Mouse (Mus musculus) intestine, embryonic 16.5 days (tissue): Measurements from ENCODE around the gene Ankrd13a. TPM values are rescaled to one million over a fixed set of nuclear protein-coding genes. Genes with fewer than 3 reads are reported as not detected.
A peak's percentile ranks its signal among the peaks of the same experiment; 100 is the strongest.

Experiments
- ATAC-seq: fragments of 200-750 bp; cut with Nextera tagmentation; 2 replicates; pipeline ENCODE4 v1.8.0; 2017; ENCODE audit warnings: moderate TSS enrichment, moderate library complexity
- H3K27ac ChIP-seq: fragments of 300-500 bp; sonication (generic); 2 replicates; pipeline ENCODE4 v1.5.1; 2014; ENCODE audit warnings: mild to moderate bottlenecking, low read length
- H3K27me3 ChIP-seq: fragments of 300-500 bp; sonication (generic); replicated peaks from 2 replicates; pipeline ENCODE4 v1.6.1; 2014; ENCODE audit warnings: low read length, control low read depth, mixed read lengths; ENCODE audit not compliant: control insufficient read depth, insufficient read depth
- H3K36me3 ChIP-seq: fragments of 300-500 bp; sonication (generic); 2 replicates; pipeline ENCODE4 v1.6.1; 2014; ENCODE audit warnings: low read length, control low read depth; ENCODE audit not compliant: control insufficient read depth, insufficient read depth
- H3K4me1 ChIP-seq: fragments of 300-500 bp; sonication (generic); 2 replicates; pipeline ENCODE4 v1.6.1; 2014; ENCODE audit warnings: low read length, control low read depth, mixed read lengths; ENCODE audit not compliant: control insufficient read depth, insufficient read depth
- H3K4me2 ChIP-seq: fragments of 300-500 bp; sonication (generic); 2 replicates; pipeline ENCODE4 v1.6.1; 2014; ENCODE audit warnings: low read depth, low read length, control low read depth
- H3K4me3 ChIP-seq: fragments of 300-500 bp; sonication (generic); 2 replicates; pipeline ENCODE4 v1.5.1; 2014; ENCODE audit warnings: mild to moderate bottlenecking, low read length
- H3K9ac ChIP-seq: fragments of 300-500 bp; sonication (generic); 2 replicates; pipeline ENCODE4 v1.6.1; 2014; ENCODE audit warnings: low read depth, low read length
- H3K9me3 ChIP-seq: fragments of 300-500 bp; sonication (generic); 2 replicates; pipeline ENCODE4 v1.6.1; 2016; ENCODE audit warnings: low read length, control low read depth; ENCODE audit not compliant: control insufficient read depth
- WGBS: fragments of 180-500 bp; shearing (Covaris S2); extraction: QIAGEN DNeasy Blood & Tissue Kit; methylation state at CpG from one replicate; pipeline ENCODE4 v1.1.7; 2014; 5-methylcytosine and 5-hydroxymethylcytosine counted together
- polyA plus RNA-seq: library from polyadenylated mRNA; unstranded; fragments of >200 nt; fragmentation: Nextera tagmentation; extraction: Ambion mirVana; gene quantifications from 2 replicates; pipeline ENCODE4 v1.2.1, GENCODE M21; 2015

The Ankrd13a gene
- polyA plus RNA-seq, 1 experiment from 2014 or later = 12.7 TPM

GRCm38 (mm10) chr5:114775056-114775979 is 841 bp downstream of the Ankrd13a start, which contains the start of gene Git2:
Gene Git2, minus strand, starts transcription at chr5:114775517.
- peak; percentile 9 for ATAC-seq
- H3K4me2 ChIP-seq = peak within 1 kb of the TSS; percentile 91
- H3K27me3 ChIP-seq = no peaks in the 10 kb centered on the region
- peak within 1 kb of the TSS; percentile 96 for H3K4me3 ChIP-seq
- peak within 1 kb of the TSS; percentile 95 for H3K9ac ChIP-seq
- H3K36me3 ChIP-seq = no peaks in the 10 kb centered on the region
- under 1% methylated on average over 46 of the region's 63 CpGs for WGBS
- peaks cover 25% of the 10 kb centered on the region; the same call in 1 of the 2 replicates for H3K4me1 ChIP-seq
- peak within 1 kb of the TSS; percentile 91 for H3K27ac ChIP-seq
- no peaks in the 10 kb centered on the region for H3K9me3 ChIP-seq

DNA sequence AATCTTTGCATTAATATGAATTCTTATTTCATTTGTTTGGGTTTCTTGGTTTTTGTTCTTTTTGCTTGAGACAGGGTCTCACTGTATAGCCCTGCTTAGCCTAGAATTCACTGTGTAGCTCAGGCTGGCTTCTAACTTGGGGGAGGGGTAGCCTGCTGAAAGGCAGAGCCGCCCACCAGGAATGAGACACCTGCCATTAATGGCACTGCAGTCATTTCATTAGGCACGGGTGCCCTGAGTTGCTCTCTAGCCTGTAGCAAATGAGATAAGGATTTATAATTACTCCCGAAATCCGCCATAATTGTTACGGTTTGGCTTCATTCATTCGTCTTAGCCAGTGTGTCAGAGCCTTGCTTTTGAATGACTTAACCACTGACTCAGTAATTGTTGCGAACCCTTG is 1.7 kb downstream of the Ankrd13a start:
- Histone ChIP-seq H3K36me3 (no peaks in the 10 kb centered on the region), H3K4me3 (peak overlapping the region; percentile 96), H3K27me3 (no peaks in the 10 kb centered on the region), H3K9ac (peak overlapping the region; percentile 95), H3K4me1 (peaks cover 25% of the 10 kb centered on the region; the same call in 1 of the 2 replicates), H3K9me3 (no peaks in the 10 kb centered on the region), H3K27ac (no peak overlapping the region), H3K4me2 (peak overlapping the region; percentile 83)
- no peak for ATAC-seq
- 72% methylated on average over 7 of the region's 7 CpGs for WGBS

DNA sequence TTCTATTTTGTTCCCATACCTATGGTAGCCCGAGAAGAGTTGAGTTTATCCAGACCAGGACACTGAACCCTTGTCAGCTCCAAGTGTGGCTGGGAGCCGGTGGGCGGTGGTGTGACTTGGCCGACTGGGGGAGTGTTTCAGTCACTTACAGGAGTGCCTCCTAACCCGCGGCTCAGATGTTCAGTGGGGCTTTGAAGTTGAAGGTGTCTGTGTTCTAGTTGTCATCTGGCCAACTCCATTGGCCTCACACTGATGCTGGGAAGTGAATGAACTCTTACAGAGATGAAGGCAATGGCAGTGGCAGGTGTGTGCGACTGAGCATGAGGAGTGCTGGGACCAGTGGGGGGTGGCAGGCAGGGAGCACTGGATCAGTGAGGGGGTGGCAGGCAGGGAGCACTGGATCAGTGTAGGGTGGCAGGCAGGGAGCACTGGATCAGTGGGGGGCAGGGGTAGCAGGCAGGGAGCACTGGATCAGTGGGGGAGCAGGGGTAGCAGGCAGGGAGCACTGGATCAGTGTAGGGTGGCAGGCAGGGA is 5.5 kb downstream of the Ankrd13a start:
- Histone ChIP-seq H3K27me3 (no peaks in the 10 kb centered on the region), H3K4me2 (no peak overlapping the region), H3K27ac (no peak overlapping the region), H3K9ac (no peak overlapping the region), H3K36me3 (no peaks in the 10 kb centered on the region), H3K4me1 (peaks cover 19% of the 10 kb centered on the region; the same call in 1 of the 2 replicates), H3K4me3 (no peak overlapping the region), H3K9me3 (no peaks in the 10 kb centered on the region)
- 70% methylated on average over 7 of the region's 7 CpGs for WGBS
- ATAC-seq = no peak

- Histone ChIP-seq H3K4me2 (no peak overlapping the region), H3K36me3 (no peaks in the 10 kb centered on the region), H3K27ac (no peak overlapping the region), H3K4me1 (peaks cover 14% of the 10 kb centered on the region; the same call in 1 of the 2 replicates), H3K4me3 (no peak overlapping the region), H3K9ac (peak overlapping the region; percentile 3; the same call in 1 of the 2 replicates), H3K9me3 (no peaks in the 10 kb centered on the region), H3K27me3 (no peaks in the 10 kb centered on the region)
- 84% methylated on average over 7 of the region's 7 CpGs for WGBS
- ATAC-seq = no peak
Measured at GRCm38 (mm10) chr5:114780912-114781311, 6.4 kb downstream of the Ankrd13a start.

DNA sequence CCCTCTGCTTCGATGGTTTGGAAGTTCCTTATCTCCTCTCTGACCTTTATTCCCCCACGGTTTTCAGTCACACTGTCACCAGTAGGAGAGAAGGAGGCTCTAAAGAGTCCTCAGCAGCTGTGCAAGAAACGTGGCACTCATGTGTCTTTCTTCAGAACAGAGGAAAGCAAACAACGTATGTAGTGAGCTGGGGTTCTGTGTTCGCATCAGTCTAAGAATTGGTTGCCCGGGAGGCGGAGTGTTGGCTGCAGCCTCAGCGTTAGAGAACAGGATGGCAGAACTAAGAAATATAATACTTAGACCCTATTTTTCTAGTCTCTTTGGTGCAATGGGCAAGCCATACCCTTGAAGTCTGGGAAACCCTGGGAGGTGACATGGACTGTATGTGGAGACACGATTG is 8.5 kb downstream of the Ankrd13a start:
- no peaks in the 10 kb centered on the region for H3K36me3 ChIP-seq
- 79% methylated on average over 9 of the region's 9 CpGs for WGBS

DNA sequence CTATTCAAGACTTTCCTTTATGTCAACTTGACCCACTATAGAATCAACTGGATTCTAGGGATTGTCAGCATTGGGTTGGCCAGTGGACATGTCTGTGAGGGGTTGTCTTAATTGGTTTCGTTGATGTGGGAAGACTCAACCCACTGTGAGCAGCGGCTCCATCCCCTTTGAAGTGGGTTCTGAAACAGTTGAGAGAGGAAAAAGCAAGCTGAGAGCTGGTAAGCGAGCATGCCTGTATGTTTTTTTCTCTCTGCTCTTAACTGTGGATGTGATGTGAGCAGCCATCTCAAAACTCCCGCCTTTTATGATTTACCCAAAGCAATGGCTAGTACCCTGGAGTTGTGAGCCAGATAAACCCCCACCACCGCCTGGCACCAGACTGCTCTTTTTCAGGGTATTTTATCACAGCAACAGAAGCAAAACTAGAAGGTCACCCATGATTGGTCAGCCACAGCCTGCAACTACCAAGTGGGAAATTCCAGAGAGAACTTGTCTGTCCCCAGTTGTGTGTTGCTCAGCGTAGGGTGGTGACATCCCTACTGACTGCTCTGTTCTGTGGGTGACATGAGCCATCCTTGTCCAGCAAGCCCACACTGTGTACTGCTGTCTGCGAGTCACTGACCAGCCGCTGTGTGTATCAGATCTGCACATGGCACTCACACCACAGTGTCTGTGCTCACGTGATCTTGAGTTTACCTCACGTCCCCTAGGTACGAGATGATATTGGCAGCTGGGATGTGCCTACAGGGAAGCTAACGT is 9.1 kb downstream of the Ankrd13a start:
- no peaks in the 10 kb centered on the region; the same call in 1 of the 2 replicates for H3K36me3 ChIP-seq
- no peak overlapping the region for H3K27ac ChIP-seq
- WGBS = 87% methylated on average over 12 of the region's 12 CpGs
- H3K9ac ChIP-seq = no peak overlapping the region
- H3K4me3 ChIP-seq = no peak overlapping the region
- no peak overlapping the region for H3K4me2 ChIP-seq
- 0 out of 2 replicates have a peak, but pooled peaks have one; percentile 22 for ATAC-seq
- H3K9me3 ChIP-seq = no peaks in the 10 kb centered on the region
- H3K27me3 ChIP-seq = no peaks in the 10 kb centered on the region
- peaks cover 7% of the 10 kb centered on the region; the same call in 1 of the 2 replicates for H3K4me1 ChIP-seq

More for the DNA sequence above, 8.5 kb downstream of the Ankrd13a start:
- no peaks in the 10 kb centered on the region for H3K27me3 ChIP-seq
- no peak overlapping the region for H3K4me2 ChIP-seq
- no peaks in the 10 kb centered on the region for H3K9me3 ChIP-seq
- ATAC-seq = no peak
- H3K27ac ChIP-seq = no peak overlapping the region
- H3K9ac ChIP-seq = no peak overlapping the region
- H3K4me3 ChIP-seq = no peak overlapping the region
- peaks cover 7% of the 10 kb centered on the region; the same call in 1 of the 2 replicates for H3K4me1 ChIP-seq

DNA sequence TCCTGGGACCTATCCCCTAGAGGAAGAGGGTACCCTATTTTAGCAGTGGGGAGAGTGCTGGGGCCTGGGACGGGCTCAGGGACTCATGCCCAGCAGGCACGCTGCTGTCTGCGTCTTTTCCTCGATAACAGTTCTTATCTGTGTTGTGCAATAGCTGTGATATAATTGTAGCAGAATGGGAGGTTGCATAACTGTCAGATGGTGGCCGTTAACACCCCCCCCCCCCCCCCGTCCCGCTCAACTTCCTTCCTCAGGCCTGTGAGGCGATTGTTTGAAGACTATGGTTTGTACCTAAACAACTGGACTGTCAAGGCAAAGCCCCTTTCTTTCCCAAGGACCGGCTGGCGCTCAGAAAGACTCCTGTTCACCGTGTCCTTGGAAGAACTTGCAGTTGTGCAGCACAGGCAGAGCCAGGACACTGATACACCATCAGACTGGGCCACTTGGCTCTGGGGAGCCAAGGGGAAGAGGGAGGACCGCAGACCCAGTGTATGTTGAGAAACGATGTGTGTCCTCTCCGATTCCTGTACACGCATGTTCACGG is 10.2 kb downstream of the Ankrd13a start:
- ATAC-seq = peak; percentile 78
- Histone ChIP-seq H3K36me3 (peaks cover 3% of the 10 kb centered on the region; the same call in 1 of the 2 replicates), H3K4me3 (no peak overlapping the region), H3K27ac (no peak overlapping the region), H3K4me2 (no peak overlapping the region), H3K9me3 (no peaks in the 10 kb centered on the region), H3K4me1 (peaks cover 7% of the 10 kb centered on the region; the same call in 1 of the 2 replicates), H3K9ac (no peak overlapping the region), H3K27me3 (no peaks in the 10 kb centered on the region)
- 54% methylated on average over 16 of the region's 16 CpGs for WGBS

GRCm38 (mm10) chr5:114785196-114785595 is 10.7 kb downstream of the Ankrd13a start:
- H3K4me2 ChIP-seq = no peak overlapping the region

More at GRCm38 (mm10) chr5:114785196-114785595, 10.7 kb downstream of the Ankrd13a start:
- Histone ChIP-seq H3K4me3 (no peak overlapping the region), H3K27ac (no peak overlapping the region), H3K9me3 (no peaks in the 10 kb centered on the region), H3K4me1 (peaks cover 7% of the 10 kb centered on the region; the same call in 1 of the 2 replicates), H3K36me3 (peaks cover 3% of the 10 kb centered on the region; the same call in 1 of the 2 replicates), H3K9ac (no peak overlapping the region), H3K27me3 (no peaks in the 10 kb centered on the region)
- WGBS = 84% methylated on average over 5 of the region's 5 CpGs
- ATAC-seq = no peak
